Mouse (Mus musculus): ENCODE results near the gene Srgap2. TPM values are rescaled to one million over a fixed set of nuclear protein-coding genes. Genes with fewer than 3 reads are reported as not detected.

Srgap2 gene
- polyA plus RNA-seq, 1 experiment from 2014 or later, result 55.6 TPM

GRCm38 (mm10) chr1:131489312-131489711, 37.8 kb downstream of the Srgap2 start:
- no peak overlapping the region for H3K27ac ChIP-seq (ENCODE audit: low read depth, low read length)
- no peaks in the 10 kb centered on the region for H3K36me3 ChIP-seq (ENCODE audit: control insufficient read depth, insufficient read depth, low read length)
- no peaks in the 10 kb centered on the region for H3K27me3 ChIP-seq (ENCODE audit: control insufficient read depth, insufficient read depth, low read length)
- H3K4me3 ChIP-seq (ENCODE audit: low read depth, low read length), result no peak overlapping the region
- H3K4me1 ChIP-seq (ENCODE audit: control insufficient read depth, insufficient read depth, low read length), result peaks cover 6% of the 10 kb centered on the region; the same call in 1 of the 2 replicates
- no peak overlapping the region for H3K9ac ChIP-seq (replicated peaks; ENCODE audit: low read depth, low read length)
- no peak overlapping the region for H3K4me2 ChIP-seq (ENCODE audit: low read depth, low read length)
- no peaks in the 10 kb centered on the region for H3K9me3 ChIP-seq (ENCODE audit: control insufficient read depth, low read length)
- WGBS, result 80% methylated on average over 3 of the region's 3 CpGs
- ATAC-seq (ENCODE audit: low read depth), result no peak

DNA sequence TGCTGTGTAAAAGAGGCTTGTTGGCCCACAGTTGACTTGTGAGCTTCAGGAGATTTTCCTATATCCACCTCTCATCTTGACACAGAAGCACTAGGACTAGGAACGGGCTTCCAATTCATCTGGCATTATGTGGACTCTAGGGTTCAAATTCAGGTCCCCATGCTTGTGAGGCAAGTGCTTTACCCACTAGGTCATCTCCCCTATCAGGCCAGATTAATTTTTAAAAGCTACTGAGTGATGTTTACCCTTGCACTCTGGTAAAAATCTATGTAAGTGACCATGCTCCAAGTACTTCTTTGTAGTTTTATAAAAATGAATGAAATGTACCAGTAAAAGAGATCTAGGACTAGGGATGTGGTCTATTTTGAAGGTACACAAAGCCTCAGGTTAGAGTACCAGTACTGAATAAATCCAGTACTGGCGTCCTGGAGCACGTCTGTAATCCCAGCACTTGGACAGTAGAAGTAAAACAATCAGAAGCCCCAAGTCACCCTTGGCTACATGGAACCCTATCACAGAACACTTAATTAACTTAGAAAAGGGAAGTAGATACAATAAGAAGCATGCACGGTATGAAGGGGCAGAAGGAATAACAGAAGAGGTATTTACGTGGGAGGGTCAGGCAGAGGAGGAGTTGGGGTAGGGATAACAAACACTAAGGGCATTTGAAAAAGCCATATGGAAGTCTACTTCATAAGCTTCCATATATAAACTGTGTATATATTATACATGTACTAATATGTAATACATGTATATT, 40.9 kb downstream of the Srgap2 start:
- 70% methylated on average over 5 of the region's 5 CpGs for WGBS

GRCm38 (mm10) chr1:131482242-131482641, 44.9 kb downstream of the Srgap2 start:
- Histone ChIP-seq H3K4me2 (ENCODE audit: low read depth, low read length) (no peak overlapping the region), H3K9me3 (ENCODE audit: control insufficient read depth, low read length) (no peaks in the 10 kb centered on the region), H3K27me3 (ENCODE audit: control insufficient read depth, insufficient read depth, low read length) (no peaks in the 10 kb centered on the region), H3K4me1 (ENCODE audit: control insufficient read depth, insufficient read depth, low read length) (no peaks in the 10 kb centered on the region), H3K4me3 (ENCODE audit: low read depth, low read length) (no peak overlapping the region), H3K27ac (ENCODE audit: low read depth, low read length) (no peak overlapping the region), H3K9ac (replicated peaks; ENCODE audit: low read depth, low read length) (no peak overlapping the region), H3K36me3 (ENCODE audit: control insufficient read depth, insufficient read depth, low read length) (no peaks in the 10 kb centered on the region)
- ATAC-seq (ENCODE audit: low read depth), result no peak
- WGBS, result 91% methylated on average over 3 of the region's 3 CpGs

More for the DNA sequence above, 40.9 kb downstream of the Srgap2 start:
- Histone ChIP-seq H3K27ac (ENCODE audit: low read depth, low read length) (no peak overlapping the region), H3K9ac (replicated peaks; ENCODE audit: low read depth, low read length) (no peak overlapping the region), H3K4me3 (ENCODE audit: low read depth, low read length) (no peak overlapping the region), H3K36me3 (ENCODE audit: control insufficient read depth, insufficient read depth, low read length) (no peaks in the 10 kb centered on the region), H3K4me2 (ENCODE audit: low read depth, low read length) (no peak overlapping the region), H3K27me3 (ENCODE audit: control insufficient read depth, insufficient read depth, low read length) (no peaks in the 10 kb centered on the region), H3K4me1 (ENCODE audit: control insufficient read depth, insufficient read depth, low read length) (no peaks in the 10 kb centered on the region; the same call in 1 of the 2 replicates), H3K9me3 (ENCODE audit: control insufficient read depth, low read length) (no peaks in the 10 kb centered on the region)
- ATAC-seq (ENCODE audit: low read depth), result no peak

- Histone ChIP-seq H3K27me3 (ENCODE audit: control insufficient read depth, insufficient read depth, low read length) (no peaks in the 10 kb centered on the region), H3K4me1 (ENCODE audit: control insufficient read depth, insufficient read depth, low read length) (no peaks in the 10 kb centered on the region), H3K9me3 (ENCODE audit: control insufficient read depth, low read length) (no peaks in the 10 kb centered on the region), H3K4me2 (ENCODE audit: low read depth, low read length) (no peak overlapping the region), H3K4me3 (ENCODE audit: low read depth, low read length) (no peak overlapping the region), H3K27ac (ENCODE audit: low read depth, low read length) (no peak overlapping the region), H3K36me3 (ENCODE audit: control insufficient read depth, insufficient read depth, low read length) (no peaks in the 10 kb centered on the region), H3K9ac (replicated peaks; ENCODE audit: low read depth, low read length) (no peak overlapping the region)
- no peak for ATAC-seq (ENCODE audit: low read depth)
Observed at GRCm38 (mm10) chr1:131481391-131481790, 45.8 kb downstream of the Srgap2 start.

DNA sequence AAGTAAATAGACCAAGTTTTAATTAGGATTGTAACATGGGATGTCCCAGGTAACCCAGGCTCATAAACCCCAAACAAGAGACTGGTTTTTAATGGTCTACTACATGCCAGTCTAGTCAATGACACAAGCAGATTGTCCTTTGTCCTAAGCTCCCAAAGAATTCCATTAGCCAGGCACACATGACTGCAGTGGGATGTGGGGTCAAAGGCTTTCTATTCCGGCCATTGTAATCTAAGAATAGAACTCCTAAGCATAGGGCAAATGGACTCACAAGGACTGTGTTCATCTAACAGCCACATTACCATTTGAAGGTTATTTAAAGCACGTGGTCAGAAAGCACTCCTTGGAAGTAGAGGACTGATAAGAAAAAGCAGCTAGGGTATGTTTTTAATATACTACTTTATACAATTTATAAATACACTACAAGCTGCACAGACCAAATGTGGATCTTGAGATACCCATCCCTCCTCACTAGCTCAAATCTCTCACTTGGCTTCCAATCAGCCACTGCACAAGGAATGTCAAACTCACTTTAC, 48.3 kb downstream of the Srgap2 start:
- Histone ChIP-seq H3K4me2 (ENCODE audit: low read depth, low read length) (no peak overlapping the region), H3K27me3 (ENCODE audit: control insufficient read depth, insufficient read depth, low read length) (no peaks in the 10 kb centered on the region), H3K27ac (ENCODE audit: low read depth, low read length) (no peak overlapping the region), H3K4me3 (ENCODE audit: low read depth, low read length) (no peak overlapping the region), H3K36me3 (ENCODE audit: control insufficient read depth, insufficient read depth, low read length) (no peaks in the 10 kb centered on the region), H3K4me1 (ENCODE audit: control insufficient read depth, insufficient read depth, low read length) (no peaks in the 10 kb centered on the region), H3K9ac (replicated peaks; ENCODE audit: low read depth, low read length) (no peak overlapping the region), H3K9me3 (ENCODE audit: control insufficient read depth, low read length) (no peaks in the 10 kb centered on the region)
- no peak for ATAC-seq (ENCODE audit: low read depth)
- WGBS, result 22% methylated on average over 2 of the region's 2 CpGs

DNA sequence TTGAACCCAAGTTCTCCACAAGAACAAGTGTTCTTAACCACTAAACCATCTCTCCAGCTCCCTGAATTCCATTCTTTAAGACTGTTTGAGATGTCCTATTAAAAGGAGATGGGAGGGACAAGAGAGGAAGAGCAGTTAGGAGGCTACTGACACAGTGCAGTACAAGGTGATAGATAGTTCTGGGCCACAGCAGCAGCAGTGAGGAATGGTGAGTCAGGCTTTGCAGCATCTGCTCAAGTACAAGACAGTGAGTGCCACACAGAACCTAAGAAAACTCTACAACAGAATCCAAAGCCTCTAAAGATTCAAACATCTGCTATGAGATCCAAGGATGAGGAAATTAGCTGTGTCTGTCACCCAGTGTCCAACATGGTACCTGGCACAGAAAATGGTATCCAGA, 51.8 kb downstream of the Srgap2 start:
- Histone ChIP-seq H3K4me3 (ENCODE audit: low read depth, low read length) (no peak overlapping the region), H3K4me2 (ENCODE audit: low read depth, low read length) (no peak overlapping the region), H3K36me3 (ENCODE audit: control insufficient read depth, insufficient read depth, low read length) (no peaks in the 10 kb centered on the region), H3K27me3 (ENCODE audit: control insufficient read depth, insufficient read depth, low read length) (no peaks in the 10 kb centered on the region), H3K4me1 (ENCODE audit: control insufficient read depth, insufficient read depth, low read length) (no peaks in the 10 kb centered on the region), H3K9ac (replicated peaks; ENCODE audit: low read depth, low read length) (no peak overlapping the region), H3K27ac (ENCODE audit: low read depth, low read length) (no peak overlapping the region), H3K9me3 (ENCODE audit: control insufficient read depth, low read length) (no peaks in the 10 kb centered on the region)
- no peak for ATAC-seq (ENCODE audit: low read depth)

DNA sequence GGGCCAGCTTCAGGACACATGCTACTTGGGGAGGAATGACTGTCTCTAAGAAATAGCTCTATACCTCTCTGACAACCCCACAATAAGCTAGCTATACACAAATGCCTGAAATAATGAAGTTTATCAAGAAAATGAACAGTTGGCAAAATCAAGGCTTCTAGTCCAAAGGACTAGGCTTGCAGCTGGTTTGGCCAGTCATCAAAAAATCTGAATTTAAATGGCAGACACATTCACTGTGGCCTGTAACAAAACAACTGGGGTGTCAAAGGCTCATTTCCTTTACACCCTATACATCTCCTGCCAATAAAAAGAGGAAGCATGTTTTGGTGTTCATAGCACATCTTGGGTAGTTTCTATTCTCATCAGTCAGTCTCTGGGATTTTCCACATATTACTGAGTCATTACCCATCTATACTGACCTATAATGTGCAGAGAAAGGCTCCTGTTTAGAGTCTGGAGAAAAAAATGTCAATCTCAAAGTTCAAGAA, 53.5 kb downstream of the Srgap2 start:
- H3K9ac ChIP-seq (replicated peaks; ENCODE audit: low read depth, low read length), result no peak overlapping the region
- H3K4me2 ChIP-seq (ENCODE audit: low read depth, low read length), result no peak overlapping the region
- H3K4me1 ChIP-seq (ENCODE audit: control insufficient read depth, insufficient read depth, low read length), result no peaks in the 10 kb centered on the region
- ATAC-seq (ENCODE audit: low read depth), result no peak
- H3K36me3 ChIP-seq (ENCODE audit: control insufficient read depth, insufficient read depth, low read length), result no peaks in the 10 kb centered on the region
- H3K27me3 ChIP-seq (ENCODE audit: control insufficient read depth, insufficient read depth, low read length), result no peaks in the 10 kb centered on the region
- no peak overlapping the region for H3K27ac ChIP-seq (ENCODE audit: low read depth, low read length)
- H3K9me3 ChIP-seq (ENCODE audit: control insufficient read depth, low read length), result no peaks in the 10 kb centered on the region
- H3K4me3 ChIP-seq (ENCODE audit: low read depth, low read length), result no peak overlapping the region

DNA sequence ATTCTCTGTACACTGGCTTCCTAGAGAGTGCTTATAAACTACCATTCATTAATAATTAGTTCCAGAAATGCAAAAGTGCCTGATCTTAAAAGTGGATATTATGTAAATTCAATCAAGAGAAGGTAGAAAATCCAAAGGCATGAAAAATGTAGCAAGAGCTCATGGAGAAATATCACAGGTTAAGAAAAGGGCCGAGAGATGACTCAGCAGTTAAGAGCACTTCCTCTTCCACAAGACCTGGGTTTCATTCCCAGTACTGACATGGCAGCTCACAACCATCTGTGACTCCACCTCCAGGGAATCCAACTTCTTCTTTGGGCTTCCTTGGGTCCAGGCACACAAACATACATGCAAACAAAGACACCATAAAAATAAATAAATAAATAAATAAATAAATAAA, 56.6 kb downstream of the Srgap2 start:
- no peak for ATAC-seq (ENCODE audit: low read depth)
- no peaks in the 10 kb centered on the region for H3K4me1 ChIP-seq (ENCODE audit: control insufficient read depth, insufficient read depth, low read length)
- no peak overlapping the region for H3K9ac ChIP-seq (replicated peaks; ENCODE audit: low read depth, low read length)
- WGBS, result 93% methylated on average over 1 of the region's 1 CpGs
- H3K27me3 ChIP-seq (ENCODE audit: control insufficient read depth, insufficient read depth, low read length), result no peaks in the 10 kb centered on the region
- H3K9me3 ChIP-seq (ENCODE audit: control insufficient read depth, low read length), result no peaks in the 10 kb centered on the region
- no peak overlapping the region for H3K4me3 ChIP-seq (ENCODE audit: low read depth, low read length)
- no peak overlapping the region for H3K4me2 ChIP-seq (ENCODE audit: low read depth, low read length)
- H3K27ac ChIP-seq (ENCODE audit: low read depth, low read length), result no peak overlapping the region
- H3K36me3 ChIP-seq (ENCODE audit: control insufficient read depth, insufficient read depth, low read length), result no peaks in the 10 kb centered on the region

DNA sequence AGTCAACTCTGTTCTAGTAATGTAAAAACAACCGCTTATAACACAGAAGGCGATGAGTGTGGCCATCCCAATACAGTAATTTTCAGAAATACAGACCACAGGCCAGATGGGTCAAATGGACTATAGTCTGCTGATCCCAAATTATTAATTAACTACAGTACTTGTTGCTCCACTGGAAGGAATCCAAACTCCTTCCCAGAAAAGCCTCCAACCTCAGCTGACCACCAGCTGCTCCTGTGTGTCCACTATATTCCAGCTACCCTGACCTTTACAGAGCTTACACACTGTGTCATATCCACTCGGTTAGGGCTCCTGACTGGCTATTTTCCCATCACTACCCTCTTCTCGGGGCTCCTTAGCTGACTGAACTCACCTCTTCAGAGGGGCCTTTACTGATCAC, 61.3 kb downstream of the Srgap2 start:
- Histone ChIP-seq H3K9me3 (ENCODE audit: control insufficient read depth, low read length) (no peaks in the 10 kb centered on the region), H3K4me1 (ENCODE audit: control insufficient read depth, insufficient read depth, low read length) (peaks cover 4% of the 10 kb centered on the region), H3K9ac (replicated peaks; ENCODE audit: low read depth, low read length) (no peak overlapping the region), H3K36me3 (ENCODE audit: control insufficient read depth, insufficient read depth, low read length) (no peaks in the 10 kb centered on the region), H3K4me2 (ENCODE audit: low read depth, low read length) (no peak overlapping the region), H3K4me3 (ENCODE audit: low read depth, low read length) (no peak overlapping the region), H3K27ac (ENCODE audit: low read depth, low read length) (no peak overlapping the region), H3K27me3 (ENCODE audit: control insufficient read depth, insufficient read depth, low read length) (no peaks in the 10 kb centered on the region)
- WGBS, result 91% methylated on average over 4 of the region's 4 CpGs
- no peak for ATAC-seq (ENCODE audit: low read depth)

All from neural tube, embryonic 14.5 days (tissue).